Mouse (Mus musculus): ENCODE data around the gene Rab11fip4. TPM values are rescaled to one million over a fixed set of nuclear protein-coding genes. Genes with fewer than 3 reads are reported as not detected.
A peak's percentile ranks its signal among the peaks of the same experiment; 100 is the strongest.

The Rab11fip4 gene
- total and polyA plus RNA-seq, 2 experiments from 2014 or later: 19.9 to 68.3 TPM

DNA sequence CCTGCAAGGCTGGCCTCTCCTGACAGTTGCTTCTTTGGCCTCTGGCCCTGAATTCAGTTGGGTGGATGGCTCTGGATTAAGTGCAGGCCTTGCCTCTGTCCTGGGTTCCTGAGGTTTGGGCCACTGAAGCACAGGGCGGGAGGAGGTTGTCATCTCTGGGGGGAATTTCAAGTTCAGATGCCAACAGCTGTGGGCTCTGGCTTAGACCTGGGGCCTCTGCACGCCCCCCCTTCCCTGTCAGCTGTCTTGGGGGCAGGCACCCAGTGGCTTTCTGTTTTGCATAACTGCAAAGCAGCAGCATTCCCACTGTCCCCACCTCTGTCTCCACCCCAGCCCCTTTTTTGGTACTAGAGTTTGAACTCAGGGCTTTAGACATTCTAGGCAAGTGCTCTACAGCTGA lies 139.4 kb downstream of the Rab11fip4 start:
- TF ChIP-seq CTCF (IDR thresholded peaks at IDR 0.05): no peak
- no peak for DNase-seq (ENCODE audit: low spot score)
- H3K27me3 ChIP-seq (ENCODE audit: insufficient read depth, low read length): no peaks in the 10 kb centered on the region
- 68% methylated on average over 2 of the region's 2 CpGs for WGBS
- no peak overlapping the region for H3K4me2 ChIP-seq (ENCODE audit: low read depth, low read length, poor library complexity, severe bottlenecking)
- H3K27ac ChIP-seq (ENCODE audit: low read depth, low read length): no peak overlapping the region
- no peak for ATAC-seq (ENCODE audit: low FRiP score)
- no peaks in the 10 kb centered on the region for H3K9me3 ChIP-seq (ENCODE audit: low read length)
- H3K4me1 ChIP-seq (ENCODE audit: insufficient read depth, low read length): no peaks in the 10 kb centered on the region
- no peak overlapping the region for H3K9ac ChIP-seq (replicated peaks; ENCODE audit: low read length, poor library complexity, severe bottlenecking)
- H3K4me3 ChIP-seq (ENCODE audit: low read depth, low read length): no peak overlapping the region
- H3K36me3 ChIP-seq (ENCODE audit: insufficient read depth, low read length): no peaks in the 10 kb centered on the region

- DNase-seq (ENCODE audit: low spot score) (no peak), ATAC-seq (ENCODE audit: low FRiP score) (no peak)
- Histone ChIP-seq H3K36me3 (ENCODE audit: insufficient read depth, low read length) (no peaks in the 10 kb centered on the region), H3K27ac (ENCODE audit: low read depth, low read length) (no peak overlapping the region), H3K4me1 (ENCODE audit: insufficient read depth, low read length) (no peaks in the 10 kb centered on the region; the same call in 1 of the 2 replicates), H3K9ac (replicated peaks; ENCODE audit: low read length, poor library complexity, severe bottlenecking) (no peak overlapping the region), H3K27me3 (ENCODE audit: insufficient read depth, low read length) (no peaks in the 10 kb centered on the region), H3K9me3 (ENCODE audit: low read length) (no peaks in the 10 kb centered on the region), H3K4me3 (ENCODE audit: low read depth, low read length) (no peak overlapping the region), H3K4me2 (ENCODE audit: low read depth, low read length, poor library complexity, severe bottlenecking) (no peak overlapping the region)
- TF ChIP-seq CTCF (IDR thresholded peaks at IDR 0.05): no peak
- WGBS: 85% methylated on average over 5 of the region's 5 CpGs
Observed at GRCm38 (mm10) chr11:79731476-79731875, 140.5 kb downstream of the Rab11fip4 start.

- WGBS: 94% methylated on average over 6 of the region's 6 CpGs
- Histone ChIP-seq H3K27ac (ENCODE audit: low read depth, low read length) (no peak overlapping the region), H3K4me2 (ENCODE audit: low read depth, low read length, poor library complexity, severe bottlenecking) (no peak overlapping the region), H3K36me3 (ENCODE audit: insufficient read depth, low read length) (no peaks in the 10 kb centered on the region), H3K4me1 (ENCODE audit: insufficient read depth, low read length) (peaks cover 3% of the 10 kb centered on the region), H3K4me3 (ENCODE audit: low read depth, low read length) (no peak overlapping the region), H3K9ac (replicated peaks; ENCODE audit: low read length, poor library complexity, severe bottlenecking) (no peak overlapping the region), H3K9me3 (ENCODE audit: low read length) (no peaks in the 10 kb centered on the region), H3K27me3 (ENCODE audit: insufficient read depth, low read length) (no peaks in the 10 kb centered on the region)
- ATAC-seq (ENCODE audit: low FRiP score): no peak
- no peak for TF ChIP-seq CTCF (IDR thresholded peaks at IDR 0.05)
- no peak for DNase-seq (ENCODE audit: low spot score)
Observed at GRCm38 (mm10) chr11:79733013-79733412, 142.0 kb downstream of the Rab11fip4 start.

DNA sequence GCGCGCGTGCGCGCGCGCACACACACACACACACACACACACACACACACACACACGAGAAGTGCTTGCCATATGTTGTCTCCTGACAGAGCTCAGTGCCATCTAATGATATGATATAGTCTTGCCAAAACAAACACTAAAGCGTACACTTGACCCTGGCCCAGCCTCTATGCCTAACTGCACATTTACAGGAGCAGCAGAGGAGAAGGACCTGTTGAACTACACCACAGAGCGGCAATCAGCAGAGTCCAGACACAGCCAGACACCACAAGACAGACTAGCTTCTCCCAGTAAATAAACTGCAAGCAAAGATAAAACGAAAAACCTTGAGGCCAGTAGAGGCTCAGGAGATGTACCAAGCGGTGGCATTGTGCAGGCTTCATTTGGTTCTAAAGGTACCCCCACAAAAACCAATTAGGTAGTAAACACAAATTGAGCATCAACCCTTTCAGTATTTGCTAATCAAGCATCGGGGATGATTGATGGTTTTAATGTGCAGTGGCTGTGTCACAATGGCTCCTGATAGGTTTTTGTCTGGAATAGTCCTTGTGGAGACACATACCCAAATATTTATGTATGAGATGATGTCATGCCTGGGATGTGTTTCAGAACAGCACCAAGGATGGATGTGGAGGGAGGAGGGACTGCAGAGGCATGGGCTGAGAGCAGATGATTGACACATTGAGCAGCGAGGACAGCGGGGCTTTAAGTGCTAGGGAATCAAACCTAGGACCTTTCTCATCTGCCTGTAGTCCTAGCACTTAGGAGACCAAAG lies 145.4 kb downstream of the Rab11fip4 start:
- Histone ChIP-seq H3K27me3 (ENCODE audit: insufficient read depth, low read length) (no peaks in the 10 kb centered on the region), H3K9ac (replicated peaks; ENCODE audit: low read length, poor library complexity, severe bottlenecking) (no peak overlapping the region), H3K4me2 (ENCODE audit: low read depth, low read length, poor library complexity, severe bottlenecking) (no peak overlapping the region), H3K4me3 (ENCODE audit: low read depth, low read length) (no peak overlapping the region), H3K9me3 (ENCODE audit: low read length) (no peaks in the 10 kb centered on the region), H3K36me3 (ENCODE audit: insufficient read depth, low read length) (no peaks in the 10 kb centered on the region), H3K4me1 (ENCODE audit: insufficient read depth, low read length) (peaks cover 3% of the 10 kb centered on the region), H3K27ac (ENCODE audit: low read depth, low read length) (0 out of 2 replicates have a peak overlapping the region, but pooled peaks have one; percentile 26)
- TF ChIP-seq CTCF (IDR thresholded peaks at IDR 0.05): peak; percentile 67
- WGBS: 75% methylated on average over 15 of the region's 15 CpGs
- ATAC-seq (ENCODE audit: low FRiP score): peak; percentile 87
- DNase-seq (ENCODE audit: low spot score): peak; percentile 71

GRCm38 (mm10) chr11:79737126-79737697 lies 146.2 kb downstream of the Rab11fip4 start:
- TF ChIP-seq CTCF (IDR thresholded peaks at IDR 0.05): no peak
- WGBS: 56% methylated on average over 12 of the region's 12 CpGs
- no peak overlapping the region for H3K27ac ChIP-seq (ENCODE audit: low read depth, low read length)
- no peak overlapping the region for H3K4me3 ChIP-seq (ENCODE audit: low read depth, low read length)
- H3K9ac ChIP-seq (replicated peaks; ENCODE audit: low read length, poor library complexity, severe bottlenecking): no peak overlapping the region
- H3K27me3 ChIP-seq (ENCODE audit: insufficient read depth, low read length): no peaks in the 10 kb centered on the region
- H3K9me3 ChIP-seq (ENCODE audit: low read length): no peaks in the 10 kb centered on the region
- H3K4me2 ChIP-seq (ENCODE audit: low read depth, low read length, poor library complexity, severe bottlenecking): no peak overlapping the region
- H3K4me1 ChIP-seq (ENCODE audit: insufficient read depth, low read length): peaks cover 3% of the 10 kb centered on the region
- ATAC-seq (ENCODE audit: low FRiP score): peak; percentile 20; the same call in 1 of the 2 replicates
- DNase-seq (ENCODE audit: low spot score): no peak
- H3K36me3 ChIP-seq (ENCODE audit: insufficient read depth, low read length): no peaks in the 10 kb centered on the region

DNA sequence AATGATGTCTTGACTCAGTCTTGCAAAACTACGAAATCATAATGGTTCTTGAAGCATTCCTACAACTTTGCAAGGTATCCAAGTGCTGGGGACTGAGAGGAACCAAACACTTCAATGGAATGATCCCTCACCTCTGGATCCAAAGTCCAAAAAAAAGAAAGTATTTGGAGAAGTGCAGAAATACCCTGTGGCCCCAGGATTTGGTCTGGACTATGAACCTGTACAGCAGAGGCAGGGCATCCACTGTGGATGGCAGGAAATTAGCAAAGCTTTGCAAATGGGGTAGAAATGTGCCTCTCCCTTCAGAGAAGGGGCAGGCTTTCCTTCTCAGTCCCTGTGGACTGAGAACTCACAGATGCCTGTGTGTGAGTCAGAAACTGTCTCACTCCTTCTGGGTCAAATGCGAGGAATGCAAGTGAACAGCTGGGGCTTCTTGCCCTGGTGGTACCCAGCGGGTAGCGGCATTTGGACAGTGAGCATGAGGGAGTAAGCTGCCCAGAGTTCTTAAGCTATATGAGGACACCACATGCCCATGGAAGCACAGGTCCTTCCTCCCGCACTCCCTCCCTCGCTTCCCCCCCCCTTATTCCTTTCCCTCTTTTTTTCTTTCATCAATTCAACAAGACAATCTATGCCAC lies 147.0 kb downstream of the Rab11fip4 start:
- DNase-seq (ENCODE audit: low spot score) (no peak), ATAC-seq (ENCODE audit: low FRiP score) (no peak)
- Histone ChIP-seq H3K4me1 (ENCODE audit: insufficient read depth, low read length) (peaks cover 3% of the 10 kb centered on the region), H3K9ac (replicated peaks; ENCODE audit: low read length, poor library complexity, severe bottlenecking) (no peak overlapping the region), H3K27me3 (ENCODE audit: insufficient read depth, low read length) (no peaks in the 10 kb centered on the region), H3K36me3 (ENCODE audit: insufficient read depth, low read length) (no peaks in the 10 kb centered on the region), H3K27ac (ENCODE audit: low read depth, low read length) (no peak overlapping the region), H3K9me3 (ENCODE audit: low read length) (no peaks in the 10 kb centered on the region), H3K4me3 (ENCODE audit: low read depth, low read length) (no peak overlapping the region), H3K4me2 (ENCODE audit: low read depth, low read length, poor library complexity, severe bottlenecking) (no peak overlapping the region)
- 88% methylated on average over 6 of the region's 6 CpGs for WGBS
- TF ChIP-seq CTCF (IDR thresholded peaks at IDR 0.05): no peak

All from midbrain, postnatal 0 days (tissue).